In genomic region chr4:106912689-106913041, GRCm38 (mm10) we compare ENCODE assay signal across 8 mouse cellular contexts. TPM values are rescaled to one million over a fixed set of nuclear protein-coding genes. Genes with fewer than 3 reads are reported as not detected.
A peak's percentile ranks its signal among the peaks of the same experiment; 100 is the strongest.
DNase-seq lines count a peak whose midpoint lies in the region; ATAC-seq and TF ChIP-seq lines count a peak whose summit lies in the region.

No protein-coding gene starts in this region.

- no peak for ATAC-seq in embryonic facial prominence, embryonic 14.5 days (ENCODE audit: low read depth)
- no peak for ATAC-seq in intestine, embryonic 15.5 days
- no peak for ATAC-seq in inflammation-experienced regulatory T-cells, adult 6 months

- H3K4me2 ChIP-seq in embryonic facial prominence, embryonic 14.5 days (ENCODE audit: low read depth, low read length): peak overlapping the region; percentile 85
- peak overlapping the region; percentile 87 for H3K4me2 ChIP-seq in intestine, embryonic 15.5 days (replicated peaks)
- peak overlapping the region; percentile 92 for H3K4me2 ChIP-seq in myocyte (ENCODE audit: low read depth)

- no peak overlapping the region for H3K27ac ChIP-seq in liver, adult 2 months (replicated peaks; ENCODE audit: insufficient read depth, low read depth, low read length)
- peak overlapping the region; percentile 99; the same call in 1 of the 2 replicates for H3K27ac ChIP-seq in embryonic facial prominence, embryonic 14.5 days (replicated peaks; ENCODE audit: low read depth, low read length)
- no peak overlapping the region for H3K27ac ChIP-seq in intestine, embryonic 15.5 days

- peaks cover 16% of the 10 kb centered on the region; the same call in 1 of the 2 replicates for H3K4me1 ChIP-seq in liver, adult 2 months (ENCODE audit: control insufficient read depth, insufficient read depth, low read length)
- H3K4me1 ChIP-seq in embryonic facial prominence, embryonic 14.5 days (ENCODE audit: control insufficient read depth, insufficient read depth, low read length): peaks cover 46% of the 10 kb centered on the region
- H3K4me1 ChIP-seq in intestine, embryonic 15.5 days (replicated peaks): peaks cover 46% of the 10 kb centered on the region

- no peak for TF ChIP-seq CTCF in liver, adult 2 months (IDR thresholded peaks at IDR 0.05; ENCODE audit: low read depth, low read length)

- no peak for TF ChIP-seq POLR2A in liver, adult 2 months (IDR thresholded peaks at IDR 0.05; ENCODE audit: extremely low read depth, insufficient read depth, low read length)
- no peak for TF ChIP-seq POLR2A in myocyte (IDR thresholded peaks at IDR 0.05; ENCODE audit: insufficient read length, low read depth)

- 45% methylated on average over 6 of the region's 6 CpGs for WGBS in liver, adult 2 months
- WGBS in embryonic facial prominence, embryonic 14.5 days: 0% methylated on average over 6 of the region's 6 CpGs
- 6% methylated on average over 6 of the region's 6 CpGs for WGBS in intestine, embryonic 15.5 days

- H3K9me3 ChIP-seq in embryonic facial prominence, embryonic 14.5 days (ENCODE audit: control insufficient read depth, low read length): no peaks in the 10 kb centered on the region
- H3K9me3 ChIP-seq in intestine, embryonic 15.5 days: no peaks in the 10 kb centered on the region

- H3K4me3 ChIP-seq in liver, adult 2 months (ENCODE audit: insufficient read depth, low read depth, low read length): peak overlapping the region; percentile 97; the same call in 1 of the 2 replicates
- peak overlapping the region; percentile 98 for H3K4me3 ChIP-seq in embryonic facial prominence, embryonic 14.5 days (ENCODE audit: low read depth, low read length)
- H3K4me3 ChIP-seq in intestine, embryonic 15.5 days (replicated peaks): peak overlapping the region; percentile 100
- H3K4me3 ChIP-seq in myocyte: peak overlapping the region; percentile 31

- peaks cover 19% of the 10 kb centered on the region for H3K79me2 ChIP-seq in liver, adult 2 months (ENCODE audit: control insufficient read depth, insufficient read depth, low read length)
- peaks cover 31% of the 10 kb centered on the region for H3K79me2 ChIP-seq in myocyte (ENCODE audit: control insufficient read depth, insufficient read depth)

- H3K27me3 ChIP-seq in liver, adult 2 months (ENCODE audit: control insufficient read depth, insufficient read depth, low read length): no peaks in the 10 kb centered on the region
- no peaks in the 10 kb centered on the region for H3K27me3 ChIP-seq in embryonic facial prominence, embryonic 14.5 days (replicated peaks; ENCODE audit: control insufficient read depth, insufficient read depth, low read length)
- H3K27me3 ChIP-seq in intestine, embryonic 15.5 days (replicated peaks): no peaks in the 10 kb centered on the region
- H3K27me3 ChIP-seq in myocyte (ENCODE audit: control insufficient read depth, insufficient read depth, insufficient read length): no peaks in the 10 kb centered on the region

- DNase-seq in liver, adult 2 months (ENCODE audit: extremely low read depth, low read depth, low spot score): no peak
- no peak for DNase-seq in liver
- no peak for DNase-seq in embryonic facial prominence, embryonic 14.5 days (ENCODE audit: low spot score)
- DNase-seq in ovary, postnatal 10 days (ENCODE audit: low spot score): no peak
- DNase-seq in adrenal gland, adult 8-10 months: no peak

- H3ac ChIP-seq in myocyte (ENCODE audit: control insufficient read depth, insufficient read length): peak overlapping the region; percentile 96

- peaks cover 13% of the 10 kb centered on the region for H3K36me3 ChIP-seq in liver, adult 2 months (ENCODE audit: control insufficient read depth, insufficient read depth, low read length)
- H3K36me3 ChIP-seq in embryonic facial prominence, embryonic 14.5 days (ENCODE audit: control insufficient read depth, insufficient read depth, low read length): peaks cover 45% of the 10 kb centered on the region
- peaks cover 27% of the 10 kb centered on the region for H3K36me3 ChIP-seq in intestine, embryonic 15.5 days
- H3K36me3 ChIP-seq in myocyte (ENCODE audit: control insufficient read depth, insufficient read depth): peaks cover 21% of the 10 kb centered on the region

- H3K9ac ChIP-seq in liver, adult 2 months (ENCODE audit: low read depth, low read length): peak overlapping the region; percentile 100
- H3K9ac ChIP-seq in embryonic facial prominence, embryonic 14.5 days (ENCODE audit: low read depth, low read length): peak overlapping the region; percentile 98
- H3K9ac ChIP-seq in intestine, embryonic 15.5 days: peak overlapping the region; percentile 99

TF ChIP-seq in myocyte, 11 proteins besides CTCF, POLR2A, EP300 and RAD21:
- TF ChIP-seq USF1 (IDR thresholded peaks at IDR 0.05; ENCODE audit: low read depth) (no peak), MYOD1 (IDR thresholded peaks at IDR 0.05; ENCODE audit: control insufficient read depth in 1 of 3, insufficient read length in 2 of 3, low read depth in 2 of 3) (no peak), TCF3 (IDR thresholded peaks at IDR 0.05; ENCODE audit: insufficient read length, low read depth) (no peak), MAX (IDR thresholded peaks at IDR 0.05; ENCODE audit: low read depth) (no peak), SRF (IDR thresholded peaks at IDR 0.05; ENCODE audit: control insufficient read depth, insufficient read length, low read depth) (no peak), E2F4 (IDR thresholded peaks at IDR 0.05; ENCODE audit: insufficient read depth) (no peak), POLR2AphosphoS2 (IDR thresholded peaks at IDR 0.05; ENCODE audit: insufficient read length, low read depth) (no peak), TCF12 (IDR thresholded peaks at IDR 0.05; ENCODE audit: insufficient read depth, poor library complexity, severe bottlenecking) (no peak), CEBPB (IDR thresholded peaks at IDR 0.05; ENCODE audit: insufficient read depth, poor library complexity, severe bottlenecking) (no peak), MYOG (IDR thresholded peaks at IDR 0.05; ENCODE audit: control insufficient read depth in 1 of 3, insufficient read depth in 1 of 3, insufficient read length in 2 of 3, low read depth in 2 of 3) (no peak)

RNA-seq across cellular contexts. Expression of gene Ssbp3, which starts 2.2 kb away (rescaled TPM):
- 12.9 and 19.8 TPM in 2 replicates for total RNA-seq in liver, adult 2 months (2014; rRNA removed)
- 32.8 and 36.7 TPM in 2 replicates for polyA plus RNA-seq in liver, adult 2 months (2012; rRNA removed)
- 72.9 and 88.2 TPM in 2 replicates for polyA plus RNA-seq in embryonic facial prominence, embryonic 14.5 days (2014; fragmentation: Nextera tagmentation; extraction: Ambion mirVana)
- polyA plus RNA-seq in intestine, embryonic 15.5 days (2015; fragmentation: Nextera tagmentation; extraction: Ambion mirVana): 83.7 and 86.0 TPM in 2 replicates
- 59.4 TPM for polyA plus RNA-seq in myocyte (2012; fragmentation: generic; extraction: Trizol)
- 10 to 100 TPM; 36.1 to 45.6 (median 43.4) TPM for polyA plus RNA-seq in inflammation-experienced regulatory T-cells, adult 6 months (2017; shearing (Covaris generic))
- 100 to 1,000 TPM in 2 of 4 experiments, 10 to 100 TPM in 2; 70.3 to 121 (median 101) TPM for total RNA-seq in adrenal gland, adult 8-10 months (2022)

Comparison
In these comparisons a context has a peak if more than half of its experiments do, and no peak if none do; other contexts are left out.
1. H3K4me3 ChIP-seq: peak in every context shown above with its lines; median percentile 100 in intestine, embryonic 15.5 days; 98 in embryonic facial prominence, embryonic 14.5 days; 97 in liver, adult 2 months; 31 in myocyte.